Mouse (Mus musculus): ENCODE measurements around the gene Nmd3. TPM values are rescaled to one million over a fixed set of nuclear protein-coding genes. Genes with fewer than 3 reads are reported as not detected.

The Nmd3 gene
- polyA plus RNA-seq, 1 experiment from 2014 or later = 89.5 TPM

- H3K27me3 ChIP-seq = no peaks in the 10 kb centered on the region
- no peaks in the 10 kb centered on the region for H3K36me3 ChIP-seq
- peak; percentile 89 for ATAC-seq (ENCODE audit: low FRiP score, low read depth)
- peak overlapping the region; percentile 70 for H3K4me2 ChIP-seq
- H3K9me3 ChIP-seq = no peaks in the 10 kb centered on the region
- peak overlapping the region; percentile 93 for H3K4me3 ChIP-seq
- peak overlapping the region; percentile 90 for H3K27ac ChIP-seq (replicated peaks)
- WGBS = under 1% methylated on average over 58 of the region's 58 CpGs
- peak overlapping the region; percentile 92 for H3K9ac ChIP-seq
- peaks cover 24% of the 10 kb centered on the region for H3K4me1 ChIP-seq (replicated peaks)
Observed at GRCm38 (mm10) chr3:69722187-69722867, 542 bp downstream of the Nmd3 start.

GRCm38 (mm10) chr3:69723161-69723560 lies 1.4 kb downstream of the Nmd3 start:
- WGBS = 10% methylated on average over 7 of the region's 7 CpGs

DNA sequence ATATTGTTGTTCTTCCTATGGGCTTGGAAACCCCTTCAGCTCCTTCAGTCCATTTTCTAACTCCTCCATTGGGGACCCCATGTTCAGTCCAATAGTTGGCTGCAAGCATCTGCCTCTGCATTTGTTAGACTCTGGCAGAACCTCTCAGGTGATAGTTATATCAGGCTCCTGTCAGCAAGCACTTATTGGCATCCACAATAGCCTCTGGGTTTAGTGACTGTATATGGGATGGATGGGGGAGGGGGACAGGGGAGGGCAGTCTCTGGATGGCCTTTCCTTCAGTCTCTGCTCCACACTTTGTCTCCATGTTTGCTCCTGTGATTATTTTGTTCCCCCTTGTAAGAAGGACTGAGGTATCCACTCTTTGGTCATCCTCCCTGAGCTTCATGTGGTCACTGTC lies 9.1 kb downstream of the Nmd3 start:
- H3K27ac ChIP-seq (replicated peaks) = no peak overlapping the region
- H3K4me3 ChIP-seq = no peak overlapping the region
- peaks cover 38% of the 10 kb centered on the region for H3K36me3 ChIP-seq
- H3K9me3 ChIP-seq = no peaks in the 10 kb centered on the region
- ATAC-seq (ENCODE audit: low FRiP score, low read depth) = no peak
- H3K4me2 ChIP-seq = no peak overlapping the region
- no peaks in the 10 kb centered on the region for H3K27me3 ChIP-seq
- H3K9ac ChIP-seq = no peak overlapping the region
- H3K4me1 ChIP-seq (replicated peaks) = no peaks in the 10 kb centered on the region

More at GRCm38 (mm10) chr3:69723161-69723560, 1.4 kb downstream of the Nmd3 start:
- ATAC-seq (ENCODE audit: low FRiP score, low read depth) = no peak
- H3K27ac ChIP-seq (replicated peaks) = no peak overlapping the region
- peak overlapping the region; percentile 70 for H3K4me2 ChIP-seq
- H3K4me1 ChIP-seq (replicated peaks) = peaks cover 24% of the 10 kb centered on the region
- H3K4me3 ChIP-seq = peak overlapping the region; percentile 93
- H3K9ac ChIP-seq = peak overlapping the region; percentile 92
- H3K27me3 ChIP-seq = no peaks in the 10 kb centered on the region
- H3K36me3 ChIP-seq = no peaks in the 10 kb centered on the region
- no peaks in the 10 kb centered on the region for H3K9me3 ChIP-seq

DNA sequence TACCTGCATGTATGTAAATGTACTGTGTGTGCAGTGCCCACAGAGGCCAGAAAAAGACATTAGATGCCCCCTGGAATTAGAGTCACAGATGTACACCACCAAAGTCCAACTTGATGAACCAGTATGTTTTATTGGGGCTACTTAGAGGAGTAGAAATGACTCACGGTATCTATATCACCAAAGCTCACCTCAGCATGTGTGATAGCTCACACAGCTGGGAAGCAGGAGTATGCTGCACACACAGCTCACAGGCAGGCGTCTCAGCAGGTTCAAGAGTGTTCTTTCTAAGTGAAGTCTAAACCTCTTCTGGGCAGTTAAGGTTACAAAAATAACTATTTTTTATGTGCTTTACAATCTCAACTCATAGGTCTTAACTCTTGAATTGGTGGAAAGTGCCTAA lies 12.2 kb downstream of the Nmd3 start:
- H3K4me2 ChIP-seq = no peak overlapping the region
- WGBS = 85% methylated on average over 2 of the region's 2 CpGs
- no peaks in the 10 kb centered on the region for H3K9me3 ChIP-seq
- no peak overlapping the region for H3K4me3 ChIP-seq
- H3K27me3 ChIP-seq = no peaks in the 10 kb centered on the region
- no peak for ATAC-seq (ENCODE audit: low FRiP score, low read depth)
- no peaks in the 10 kb centered on the region for H3K4me1 ChIP-seq (replicated peaks)
- peaks cover 45% of the 10 kb centered on the region for H3K36me3 ChIP-seq
- H3K27ac ChIP-seq (replicated peaks) = no peak overlapping the region
- no peak overlapping the region for H3K9ac ChIP-seq

DNA sequence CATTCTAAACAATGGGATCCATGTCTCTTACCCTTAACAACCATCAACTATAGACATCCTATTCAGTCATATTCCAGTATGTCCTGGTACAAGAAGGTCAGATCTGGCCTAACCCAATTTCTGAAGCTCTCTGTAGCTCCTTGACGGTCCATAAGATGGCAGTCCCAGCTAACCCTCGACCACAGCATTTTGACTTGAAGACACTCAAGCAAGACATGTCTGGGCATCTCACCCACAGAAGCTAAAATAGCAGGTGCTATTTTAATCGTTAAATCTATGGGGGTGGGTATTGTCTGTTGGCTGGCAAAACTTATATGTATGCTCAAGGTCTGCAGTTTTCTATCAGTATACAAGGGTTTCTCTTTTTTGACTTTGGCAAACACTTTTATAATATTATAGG lies 33.4 kb downstream of the Nmd3 start:
- 88% methylated on average over 3 of the region's 3 CpGs for WGBS
- H3K4me2 ChIP-seq = no peak overlapping the region

DNA sequence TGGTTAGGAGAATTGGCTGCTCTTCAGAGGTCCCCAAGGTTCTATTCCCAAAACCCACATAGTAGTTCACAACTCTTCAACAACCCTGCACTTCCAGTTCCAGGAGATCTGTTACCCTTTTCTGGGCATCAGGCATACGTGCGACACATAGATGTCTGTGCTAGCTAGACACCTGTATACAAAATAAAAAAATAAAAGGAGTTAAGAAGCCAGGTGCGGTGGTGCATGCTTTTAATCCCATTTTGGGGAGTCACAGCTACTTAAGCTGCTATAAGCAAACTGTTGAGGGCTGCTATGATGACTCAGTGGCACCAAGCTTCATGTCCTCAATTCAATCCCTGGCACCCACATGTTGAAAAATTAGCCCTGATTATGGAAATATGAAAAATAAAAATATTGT lies 34.2 kb downstream of the Nmd3 start:
- no peaks in the 10 kb centered on the region for H3K9me3 ChIP-seq
- no peak for ATAC-seq (ENCODE audit: low FRiP score, low read depth)
- no peak overlapping the region for H3K4me2 ChIP-seq
- H3K9ac ChIP-seq = no peak overlapping the region
- 94% methylated on average over 3 of the region's 3 CpGs for WGBS
- H3K27ac ChIP-seq (replicated peaks) = no peak overlapping the region
- no peak overlapping the region for H3K4me3 ChIP-seq
- H3K36me3 ChIP-seq = peaks cover 25% of the 10 kb centered on the region
- no peaks in the 10 kb centered on the region for H3K4me1 ChIP-seq (replicated peaks)
- no peaks in the 10 kb centered on the region for H3K27me3 ChIP-seq

More for the DNA sequence above, 33.4 kb downstream of the Nmd3 start:
- peaks cover 32% of the 10 kb centered on the region for H3K36me3 ChIP-seq
- H3K9ac ChIP-seq = no peak overlapping the region
- H3K27me3 ChIP-seq = no peaks in the 10 kb centered on the region
- H3K4me3 ChIP-seq = no peak overlapping the region
- no peak for ATAC-seq (ENCODE audit: low FRiP score, low read depth)
- no peaks in the 10 kb centered on the region for H3K9me3 ChIP-seq
- H3K4me1 ChIP-seq (replicated peaks) = no peaks in the 10 kb centered on the region
- H3K27ac ChIP-seq (replicated peaks) = no peak overlapping the region

GRCm38 (mm10) chr3:69756499-69756898 lies 34.7 kb downstream of the Nmd3 start:
- H3K4me3 ChIP-seq = no peak overlapping the region
- H3K4me2 ChIP-seq = no peak overlapping the region
- no peaks in the 10 kb centered on the region for H3K27me3 ChIP-seq
- ATAC-seq (ENCODE audit: low FRiP score, low read depth) = peak; percentile 49
- 28% methylated on average over 7 of the region's 7 CpGs for WGBS
- H3K36me3 ChIP-seq = peaks cover 20% of the 10 kb centered on the region
- no peak overlapping the region for H3K9ac ChIP-seq
- no peak overlapping the region for H3K27ac ChIP-seq (replicated peaks)
- no peaks in the 10 kb centered on the region for H3K4me1 ChIP-seq (replicated peaks)
- no peaks in the 10 kb centered on the region for H3K9me3 ChIP-seq

GRCm38 (mm10) chr3:69757456-69757855 lies 35.7 kb downstream of the Nmd3 start:
- Histone ChIP-seq H3K4me2 (no peak overlapping the region), H3K36me3 (peaks cover 16% of the 10 kb centered on the region), H3K27ac (replicated peaks) (no peak overlapping the region), H3K9me3 (no peaks in the 10 kb centered on the region), H3K9ac (no peak overlapping the region), H3K4me1 (replicated peaks) (no peaks in the 10 kb centered on the region), H3K4me3 (no peak overlapping the region), H3K27me3 (no peaks in the 10 kb centered on the region)
- WGBS = 90% methylated on average over 1 of the region's 1 CpGs
- no peak for ATAC-seq (ENCODE audit: low FRiP score, low read depth)

GRCm38 (mm10) chr3:69760081-69760480 lies 38.3 kb downstream of the Nmd3 start:
- 91% methylated on average over 6 of the region's 6 CpGs for WGBS
- Histone ChIP-seq H3K4me1 (replicated peaks) (no peaks in the 10 kb centered on the region), H3K4me2 (no peak overlapping the region), H3K27me3 (no peaks in the 10 kb centered on the region), H3K4me3 (no peak overlapping the region), H3K9ac (no peak overlapping the region), H3K9me3 (no peaks in the 10 kb centered on the region), H3K27ac (replicated peaks) (no peak overlapping the region), H3K36me3 (peaks cover 14% of the 10 kb centered on the region)
- no peak for ATAC-seq (ENCODE audit: low FRiP score, low read depth)

- H3K27me3 ChIP-seq = no peaks in the 10 kb centered on the region
- no peak for ATAC-seq (ENCODE audit: low FRiP score, low read depth)
- no peak overlapping the region for H3K9ac ChIP-seq
- H3K36me3 ChIP-seq = peaks cover 22% of the 10 kb centered on the region
- H3K27ac ChIP-seq (replicated peaks) = no peak overlapping the region
- H3K4me3 ChIP-seq = no peak overlapping the region
- H3K4me2 ChIP-seq = no peak overlapping the region
- 91% methylated on average over 4 of the region's 4 CpGs for WGBS
- H3K9me3 ChIP-seq = no peaks in the 10 kb centered on the region
- no peaks in the 10 kb centered on the region for H3K4me1 ChIP-seq (replicated peaks)
Observed at GRCm38 (mm10) chr3:69761195-69761594, 39.4 kb downstream of the Nmd3 start.

GRCm38 (mm10) chr3:69762838-69763368 lies 41.1 kb downstream of the Nmd3 start:
- H3K4me3 ChIP-seq = no peak overlapping the region
- peaks cover 23% of the 10 kb centered on the region for H3K36me3 ChIP-seq
- no peak overlapping the region for H3K27ac ChIP-seq (replicated peaks)
- H3K27me3 ChIP-seq = no peaks in the 10 kb centered on the region
- ATAC-seq (ENCODE audit: low FRiP score, low read depth) = no peak
- H3K4me1 ChIP-seq (replicated peaks) = no peaks in the 10 kb centered on the region
- no peaks in the 10 kb centered on the region for H3K9me3 ChIP-seq
- WGBS = 80% methylated on average over 6 of the region's 6 CpGs
- no peak overlapping the region for H3K9ac ChIP-seq
- no peak overlapping the region for H3K4me2 ChIP-seq

DNA sequence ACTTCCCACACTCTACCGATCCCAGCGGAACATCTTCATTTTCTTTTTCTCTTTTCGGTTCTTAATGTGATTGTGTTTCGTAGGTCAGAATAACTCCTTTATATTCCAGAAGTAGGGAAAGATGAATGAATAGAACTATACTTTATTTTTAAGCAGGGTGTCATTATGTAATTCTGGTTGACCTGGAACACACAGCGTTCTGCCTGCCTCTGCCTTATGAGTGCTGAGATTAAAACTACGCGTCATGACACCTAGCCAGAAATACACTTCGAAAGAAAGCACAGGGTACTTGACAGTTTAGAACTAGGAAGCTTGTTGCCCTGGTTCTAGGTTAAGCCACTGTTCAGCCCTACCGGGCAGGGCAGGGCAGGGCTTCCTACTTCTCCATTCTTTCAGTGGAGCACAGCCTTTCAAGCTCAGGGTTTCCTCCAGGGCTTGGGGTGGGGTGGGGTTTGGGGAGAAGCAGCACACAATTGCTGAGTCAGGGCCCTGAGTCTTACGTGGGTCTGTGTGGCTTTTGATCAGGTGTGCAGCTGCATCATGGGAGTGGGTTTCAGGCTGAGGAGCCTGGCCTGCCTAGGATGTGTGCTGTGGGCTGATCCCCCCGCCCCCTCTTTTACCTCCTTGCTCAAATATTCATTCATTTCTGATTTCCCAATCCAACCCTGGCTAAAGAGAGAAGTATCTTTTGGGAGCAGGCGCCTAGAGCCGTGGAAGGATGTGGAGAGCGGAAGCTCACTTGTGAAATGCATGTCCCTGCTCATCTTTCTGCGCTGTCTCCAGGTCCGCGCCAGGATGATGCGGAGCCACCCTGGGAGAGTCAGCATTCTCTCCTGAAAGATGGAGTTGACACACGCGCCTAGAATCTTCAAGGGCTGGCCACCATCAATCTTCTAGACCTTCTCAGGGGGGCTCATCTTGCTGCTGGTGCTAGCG lies 42.1 kb downstream of the Nmd3 start:
- no peak overlapping the region for H3K27ac ChIP-seq (replicated peaks)
- peaks cover 20% of the 10 kb centered on the region for H3K36me3 ChIP-seq
- no peaks in the 10 kb centered on the region for H3K27me3 ChIP-seq
- no peak overlapping the region for H3K4me3 ChIP-seq
- no peaks in the 10 kb centered on the region for H3K4me1 ChIP-seq (replicated peaks)
- no peak overlapping the region for H3K9ac ChIP-seq
- no peaks in the 10 kb centered on the region for H3K9me3 ChIP-seq
- H3K4me2 ChIP-seq = no peak overlapping the region
- 90% methylated on average over 21 of the region's 21 CpGs for WGBS
- peak; percentile 30; the same call in 1 of the 2 replicates for ATAC-seq (ENCODE audit: low FRiP score, low read depth)
